Mouse (Mus musculus) forebrain, embryonic 12.5 days (tissue): ENCODE results near the gene C330007P06Rik. TPM values are rescaled to one million over a fixed set of nuclear protein-coding genes. Genes with fewer than 3 reads are reported as not detected.

Experiments used
- ATAC-seq: fragments of 200-750 bp; cut with Nextera tagmentation; 2 replicates; pipeline ENCODE4 v1.8.0; 2017; ENCODE audit warnings: moderate TSS enrichment; ENCODE audit not compliant: low FRiP score
- H3K27ac ChIP-seq: fragments of 300-500 bp; sonication (generic); 2 replicates; pipeline ENCODE4 v1.5.1; 2016; ENCODE audit warnings: mild to moderate bottlenecking
- H3K27me3 ChIP-seq: fragments of 300-500 bp; sonication (generic); 2 replicates; pipeline ENCODE4 v1.6.1; 2016; ENCODE audit warnings: mild to moderate bottlenecking
- H3K36me3 ChIP-seq: fragments of 300-500 bp; sonication (generic); replicated peaks from 2 replicates; pipeline ENCODE4 v1.6.1; 2016; ENCODE audit warnings: mild to moderate bottlenecking
- H3K4me1 ChIP-seq: fragments of 300-500 bp; sonication (generic); 2 replicates; pipeline ENCODE4 v1.6.1; 2016
- H3K4me2 ChIP-seq: fragments of 300-500 bp; sonication (generic); 2 replicates; pipeline ENCODE4 v1.6.1; 2016; ENCODE audit warnings: mild to moderate bottlenecking, moderate library complexity
- H3K4me3 ChIP-seq: fragments of 300-500 bp; sonication (generic); replicated peaks from 2 replicates; pipeline ENCODE4 v1.5.1; 2016; ENCODE audit warnings: mild to moderate bottlenecking
- H3K9ac ChIP-seq: fragments of 300-500 bp; sonication (generic); 2 replicates; pipeline ENCODE4 v1.6.1; 2016; ENCODE audit warnings: mild to moderate bottlenecking
- H3K9me3 ChIP-seq: fragments of 300-500 bp; sonication (generic); 2 replicates; pipeline ENCODE4 v1.6.1; 2016
- WGBS: fragments of 180-500 bp; shearing (Covaris S2); methylation state at CpG from one replicate; pipeline ENCODE4 v1.1.7; 2016; 5-methylcytosine and 5-hydroxymethylcytosine counted together
- polyA plus RNA-seq: library from polyadenylated mRNA; unstranded; fragments of >200 nt; fragmentation: Nextera tagmentation; extraction: Ambion mirVana; gene quantifications from 2 replicates; pipeline ENCODE4 v1.2.1, GENCODE M21; 2016

Gene C330007P06Rik
- polyA plus RNA-seq, 1 experiment from 2014 or later: 33.0 TPM

- H3K36me3 ChIP-seq: no peaks in the 10 kb centered on the region
- ATAC-seq: no peak
Observed at GRCm38 (mm10) chrX:36777694-36778093, 96.2 kb downstream of the C330007P06Rik start.

DNA sequence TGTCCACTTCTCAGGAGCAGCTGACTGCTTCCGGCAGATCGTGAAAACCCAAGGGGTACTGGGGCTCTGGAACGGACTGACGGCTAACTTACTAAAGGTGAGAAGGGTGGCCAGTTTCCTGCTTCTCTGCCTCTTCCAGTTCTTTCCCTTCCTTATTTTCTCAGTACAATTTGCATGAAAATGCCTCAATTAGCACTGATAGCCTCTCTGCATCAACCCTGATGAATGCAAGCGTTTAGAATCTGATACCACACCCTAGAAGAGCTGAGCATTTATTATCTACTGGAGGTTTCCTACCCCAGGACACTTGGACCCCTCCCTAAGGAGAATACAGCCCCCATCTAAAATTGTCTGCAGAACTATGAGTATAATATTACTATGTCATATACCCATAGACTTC lies 98.4 kb downstream of the C330007P06Rik start:
- ATAC-seq: no peak
- Histone ChIP-seq H3K27ac (no peak overlapping the region), H3K36me3 (no peaks in the 10 kb centered on the region), H3K27me3 (no peaks in the 10 kb centered on the region), H3K9me3 (no peaks in the 10 kb centered on the region), H3K4me1 (no peaks in the 10 kb centered on the region), H3K9ac (no peak overlapping the region), H3K4me2 (no peak overlapping the region), H3K4me3 (no peak overlapping the region)
- 76% methylated on average over 5 of the region's 5 CpGs for WGBS

More at GRCm38 (mm10) chrX:36777694-36778093, 96.2 kb downstream of the C330007P06Rik start:
- Histone ChIP-seq H3K27me3 (no peaks in the 10 kb centered on the region), H3K4me1 (no peaks in the 10 kb centered on the region), H3K4me2 (no peak overlapping the region), H3K9ac (no peak overlapping the region), H3K27ac (no peak overlapping the region), H3K9me3 (no peaks in the 10 kb centered on the region), H3K4me3 (no peak overlapping the region)
- 86% methylated on average over 4 of the region's 4 CpGs for WGBS

Other genes starting within 250 kb of the C330007P06Rik start
- 3.9 and 4.4 TPM in 2 replicates for gene Akap17b, start 228.7 kb downstream of the C330007P06Rik start, polyA plus RNA-seq
- gene Slc25a43, start 130.5 kb downstream of the C330007P06Rik start, polyA plus RNA-seq: 0.47 and 0.86 TPM in 2 replicates
- gene Slc25a5, start 78.5 kb downstream of the C330007P06Rik start, polyA plus RNA-seq: 694 and 710 TPM in 2 replicates
- 120 and 122 TPM in 2 replicates for gene Ube2a, start 211 bp downstream of the C330007P06Rik start, polyA plus RNA-seq
- gene Nkrf, start 28.8 kb upstream of the C330007P06Rik start, polyA plus RNA-seq: 6.3 and 6.7 TPM in 2 replicates
- gene Sept6, start 117.7 kb upstream of the C330007P06Rik start, polyA plus RNA-seq: 45.8 and 48.9 TPM in 2 replicates
- gene Sowahd, start 174.7 kb upstream of the C330007P06Rik start, polyA plus RNA-seq: not detected in 2 replicates
- gene Rpl39, start 211.3 kb upstream of the C330007P06Rik start, polyA plus RNA-seq: 451 and 481 TPM in 2 replicates
- 29.7 and 30.1 TPM in 2 replicates for gene Upf3b, start 236.2 kb upstream of the C330007P06Rik start, polyA plus RNA-seq